Mouse (Mus musculus) heart, postnatal 0 days (tissue): ENCODE measurements around the gene Them4.

Source experiments
- CTCF ChIP-seq: IDR thresholded peaks from 2 replicates; pipeline ENCODE4 v1.5.1; 2016; ENCODE audit warnings: antibody characterized with exemption, control low read depth, low read depth
- EP300 ChIP-seq: IDR thresholded peaks from 2 replicates; pipeline ENCODE4 v1.6.1; 2016; ENCODE audit warnings: antibody characterized with exemption, low read depth

GRCm38 (mm10) chr3:94362138-94362537 lies 52.2 kb downstream of the Them4 start, which contains the start of gene C2cd4d:
- no peak for TF ChIP-seq EP300
- no peak for TF ChIP-seq CTCF
